Mouse (Mus musculus): ENCODE data around the gene Tubb5. TPM values are rescaled to one million over a fixed set of nuclear protein-coding genes. Genes with fewer than 3 reads are reported as not detected.

The Tubb5 gene
- total RNA-seq (2021), result 100 to 1,000 TPM; 615 to 684 TPM
- long read RNA-seq, experiment 1, transcript Tubb5-201 (4 exons, 2,649 nt), result major isoform, 831 of 880 reads
- long read RNA-seq, experiment 1, transcript Tubb5-204 (3 exons, 979 nt), result minor isoform, 8 of 880 reads
- long read RNA-seq, experiment 1, partial matches to known transcripts, result 2 of 880 reads
- long read RNA-seq, experiment 1, other reads (novel, unspliced or antisense), result 38 of 880 reads
- long read RNA-seq, experiment 2, transcript Tubb5-201 (4 exons, 2,649 nt), result major isoform, 1,005 of 1,091 reads
- long read RNA-seq, experiment 2, transcript Tubb5-204 (3 exons, 979 nt), result minor isoform, 13 of 1,091 reads
- long read RNA-seq, experiment 2, partial matches to known transcripts, result 71 of 1,091 reads
- long read RNA-seq, experiment 2, other reads (novel, unspliced or antisense), result 2 of 1,091 reads

DNA sequence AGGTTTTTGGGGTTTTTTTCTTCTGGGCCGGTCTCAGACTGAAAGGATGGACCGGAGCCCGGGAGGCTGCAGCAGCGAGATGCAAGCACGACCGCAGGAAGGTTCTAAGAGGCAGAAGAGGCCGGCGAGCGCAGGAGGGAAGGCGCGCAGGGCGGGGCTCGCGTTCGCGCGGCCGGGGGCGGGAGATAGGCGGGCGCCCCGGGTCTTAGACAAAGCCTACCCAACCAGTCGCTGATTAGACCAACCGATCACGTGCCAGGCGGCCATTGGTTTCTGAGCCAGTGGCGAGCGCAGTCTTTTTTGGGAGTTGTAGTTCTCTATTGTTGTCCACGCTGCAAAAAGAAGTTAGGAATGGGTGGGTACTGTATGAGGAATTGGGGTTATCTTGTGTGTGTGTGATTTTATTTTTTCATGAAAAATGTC is at the start of gene Tubb5:
Gene Tubb5, minus strand, starts transcription at position 185 of the 423 bp plus-strand sequence.
- peak; percentile 93 to 98 for DNase-seq (ENCODE audit: low spot score in 2 of 2)

DNA sequence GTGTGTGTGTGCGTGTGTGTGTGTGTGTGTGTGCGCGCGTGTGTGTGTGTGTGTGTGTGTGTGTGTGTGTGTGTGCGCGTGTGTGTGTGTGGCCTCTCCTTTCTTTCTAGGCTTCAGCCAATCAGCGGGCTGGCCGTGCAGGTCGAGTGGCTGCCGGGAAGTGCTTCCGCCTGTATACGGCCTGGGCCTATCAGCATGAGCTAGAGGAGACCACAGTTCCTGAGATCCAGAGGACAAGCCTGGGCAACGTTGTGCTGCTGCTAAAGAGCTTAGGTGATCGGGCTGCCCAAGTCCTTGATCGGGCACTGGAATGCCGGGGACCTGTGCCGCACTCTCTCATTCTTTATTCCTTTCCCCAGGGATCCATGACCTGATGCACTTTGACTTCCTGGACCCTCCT is 49.6 kb upstream of the Tubb5 start:
- DNase-seq (ENCODE audit: low spot score in 2 of 2), result no peak

DNA sequence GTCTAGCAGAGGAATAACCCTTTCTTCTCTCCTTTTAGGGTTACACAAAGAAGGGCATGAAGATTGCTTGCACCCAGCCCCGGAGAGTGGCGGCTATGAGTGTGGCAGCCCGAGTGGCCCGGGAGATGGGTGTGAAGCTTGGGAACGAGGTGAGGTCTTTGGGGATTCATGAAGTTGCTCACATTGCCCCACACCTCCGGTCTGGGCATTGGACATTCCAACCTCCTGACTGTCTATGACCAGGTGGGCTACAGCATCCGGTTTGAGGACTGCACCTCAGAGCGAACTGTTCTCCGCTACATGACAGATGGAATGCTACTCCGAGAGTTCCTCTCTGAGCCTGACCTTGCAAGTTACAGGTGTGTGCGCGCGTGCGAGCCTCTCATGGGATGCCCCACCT is 45.7 kb upstream of the Tubb5 start:
- DNase-seq (ENCODE audit: low spot score in 2 of 2), result no peak

DNA sequence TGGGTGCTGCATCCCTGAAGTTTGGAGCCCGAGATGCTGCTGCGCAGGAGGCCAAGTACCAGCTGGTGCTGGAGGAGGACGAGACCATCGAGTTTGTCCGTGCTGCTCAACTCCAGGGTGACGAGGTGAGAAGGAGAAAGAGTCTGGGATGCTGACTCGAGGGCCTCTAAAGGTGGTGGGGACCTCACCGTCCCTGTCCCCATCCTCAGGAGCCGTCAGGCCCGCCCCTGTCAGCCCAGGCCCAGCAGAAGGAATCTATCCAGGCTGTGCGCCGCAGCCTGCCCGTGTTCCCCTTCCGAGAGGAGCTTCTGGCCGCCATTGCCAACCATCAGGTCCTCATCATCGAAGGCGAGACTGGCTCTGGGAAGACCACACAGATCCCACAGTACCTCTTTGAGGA is 44.8 kb upstream of the Tubb5 start:
- no peak for DNase-seq (ENCODE audit: low spot score in 2 of 2)

DNA sequence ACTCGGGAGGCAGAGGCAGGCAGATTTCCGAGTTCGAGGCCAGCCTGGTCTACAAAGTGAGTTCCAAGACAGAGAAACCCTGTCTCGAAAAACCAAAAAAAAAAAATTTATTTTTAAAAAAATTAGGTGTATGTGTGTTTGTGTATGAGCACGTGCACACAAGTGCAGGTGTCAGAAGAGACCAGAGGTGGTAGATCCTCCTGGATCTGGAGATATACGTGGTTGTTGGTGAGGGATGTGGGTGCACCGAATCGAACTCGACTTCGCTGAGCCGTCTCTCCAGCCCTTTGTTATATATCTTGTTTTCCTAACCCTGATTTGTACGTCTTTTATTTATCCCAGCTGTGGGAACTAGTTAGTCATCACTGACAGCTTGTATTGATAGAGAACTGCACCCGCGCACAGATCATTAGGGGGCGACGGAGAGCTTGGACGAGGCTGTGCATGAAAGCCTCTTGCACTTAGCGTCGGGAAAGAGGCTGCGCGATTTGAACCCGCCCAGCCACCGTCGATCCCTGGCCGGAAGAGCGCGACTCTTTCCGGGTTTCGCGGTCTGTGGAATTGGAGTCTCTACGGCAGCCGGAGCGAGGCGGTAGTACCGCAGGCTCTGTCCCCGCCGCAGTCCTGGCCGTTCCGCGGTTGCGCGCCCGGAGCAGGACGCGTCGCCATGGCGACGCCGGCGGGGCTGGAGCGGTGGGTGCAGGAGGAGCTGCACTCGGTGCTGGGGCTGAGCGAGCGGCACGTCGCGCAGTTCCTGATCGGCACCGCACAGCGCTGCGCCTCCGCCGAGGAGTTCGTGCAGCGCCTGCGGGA is 41.3 kb upstream of the Tubb5 start, which contains the start of gene Dhx16:
Gene Dhx16, plus strand, starts transcription at position 575 of the 813 bp plus-strand sequence.
- DNase-seq (ENCODE audit: low spot score in 2 of 2), result peak; percentile 90 to 96

DNA sequence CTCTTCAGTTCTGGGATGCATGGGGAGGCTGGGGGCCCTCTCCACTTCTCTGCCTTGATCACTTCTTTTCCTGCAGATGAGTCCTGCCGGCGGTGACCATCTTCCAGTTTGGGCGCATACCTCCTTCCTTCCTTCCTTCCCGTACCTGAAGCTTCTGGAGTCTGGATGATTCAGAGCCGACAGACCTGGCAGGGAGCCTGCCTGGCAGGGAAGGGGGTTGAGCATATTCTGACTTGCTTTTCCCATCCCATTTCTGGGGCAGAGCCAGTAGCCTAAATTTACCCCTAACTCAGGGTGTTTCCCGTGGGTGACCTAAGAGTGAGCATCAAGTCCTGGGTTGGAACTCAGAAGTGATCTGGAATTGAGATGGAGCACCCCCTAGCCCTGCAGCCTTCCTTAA is 36.6 kb upstream of the Tubb5 start:
- DNase-seq (ENCODE audit: low spot score in 2 of 2), result no peak

DNA sequence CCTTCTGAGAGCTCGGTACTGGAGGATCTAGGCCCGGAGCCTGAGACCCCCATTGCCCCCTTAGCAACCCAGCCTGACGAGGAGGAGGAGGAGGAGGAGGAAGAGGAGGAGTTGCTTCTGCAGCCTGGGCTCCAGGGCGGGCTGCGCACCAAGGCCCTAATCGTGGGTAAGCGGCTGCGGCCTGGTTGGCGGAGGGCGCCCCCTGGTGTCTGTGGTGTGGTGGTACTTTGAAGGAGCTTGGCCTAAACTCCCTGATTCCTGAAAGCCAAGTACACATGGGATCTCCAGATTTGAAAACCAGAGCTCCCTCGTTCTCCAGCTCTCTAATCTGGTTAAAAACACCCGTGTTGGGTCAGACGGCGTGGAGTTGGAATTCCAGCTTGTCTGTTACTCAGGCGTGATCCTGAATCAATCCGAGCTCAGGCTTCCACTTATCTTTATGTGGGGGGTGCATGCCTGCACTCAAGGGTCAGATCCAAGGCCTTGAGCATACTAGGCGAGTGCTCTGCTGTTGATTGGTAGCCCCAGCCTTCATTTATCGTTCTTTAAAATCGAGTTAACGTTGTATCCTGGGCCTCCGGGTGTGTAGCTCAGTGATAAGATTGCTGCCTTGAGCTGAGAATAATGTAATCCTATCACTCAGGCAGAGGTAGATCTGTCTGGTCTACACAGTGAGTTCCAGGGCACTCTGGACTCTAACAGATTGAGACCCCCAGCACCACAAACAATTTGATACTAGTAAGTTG is 35.8 kb upstream of the Tubb5 start:
- DNase-seq (ENCODE audit: low spot score in 2 of 2), result peak; percentile 84 to 86

DNA sequence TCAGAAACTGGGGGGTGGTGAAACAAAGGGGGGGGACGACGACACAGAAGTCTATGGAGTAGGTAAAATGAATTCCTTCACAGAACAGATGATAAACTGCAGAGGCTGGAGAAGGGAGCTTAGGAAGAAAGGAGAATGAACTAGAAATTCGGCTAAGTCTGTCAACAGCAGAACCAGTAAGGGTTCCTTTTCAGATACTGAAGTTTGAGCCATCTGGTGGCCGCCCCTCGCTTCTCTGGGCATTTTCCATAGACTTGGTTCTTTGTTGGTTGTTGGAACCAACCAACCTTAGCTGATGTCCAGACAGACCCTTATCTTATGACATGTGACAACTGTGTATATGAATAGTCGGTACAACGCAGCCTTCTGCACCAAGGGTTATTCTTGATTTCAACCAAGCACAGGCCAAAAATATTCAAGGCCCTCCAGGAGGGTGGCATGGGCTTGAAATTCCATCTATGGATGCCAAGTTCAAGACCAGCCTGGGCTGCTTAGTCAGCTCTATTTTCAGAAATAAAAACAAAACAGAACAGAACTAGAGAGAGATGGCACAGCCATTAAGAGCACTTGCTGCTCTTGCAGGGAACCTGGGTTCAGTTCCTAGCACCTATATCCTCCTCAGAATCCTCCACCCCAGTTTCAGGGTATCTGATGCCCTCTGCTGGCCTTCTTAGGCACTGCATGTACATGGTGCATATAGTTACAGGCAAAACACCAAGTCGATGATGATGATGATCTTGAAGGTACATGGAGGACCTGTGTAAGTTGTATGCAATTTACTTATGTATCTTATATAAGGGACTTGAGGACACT is 33.0 kb upstream of the Tubb5 start:
- DNase-seq (ENCODE audit: low spot score in 2 of 2), result no peak

DNA sequence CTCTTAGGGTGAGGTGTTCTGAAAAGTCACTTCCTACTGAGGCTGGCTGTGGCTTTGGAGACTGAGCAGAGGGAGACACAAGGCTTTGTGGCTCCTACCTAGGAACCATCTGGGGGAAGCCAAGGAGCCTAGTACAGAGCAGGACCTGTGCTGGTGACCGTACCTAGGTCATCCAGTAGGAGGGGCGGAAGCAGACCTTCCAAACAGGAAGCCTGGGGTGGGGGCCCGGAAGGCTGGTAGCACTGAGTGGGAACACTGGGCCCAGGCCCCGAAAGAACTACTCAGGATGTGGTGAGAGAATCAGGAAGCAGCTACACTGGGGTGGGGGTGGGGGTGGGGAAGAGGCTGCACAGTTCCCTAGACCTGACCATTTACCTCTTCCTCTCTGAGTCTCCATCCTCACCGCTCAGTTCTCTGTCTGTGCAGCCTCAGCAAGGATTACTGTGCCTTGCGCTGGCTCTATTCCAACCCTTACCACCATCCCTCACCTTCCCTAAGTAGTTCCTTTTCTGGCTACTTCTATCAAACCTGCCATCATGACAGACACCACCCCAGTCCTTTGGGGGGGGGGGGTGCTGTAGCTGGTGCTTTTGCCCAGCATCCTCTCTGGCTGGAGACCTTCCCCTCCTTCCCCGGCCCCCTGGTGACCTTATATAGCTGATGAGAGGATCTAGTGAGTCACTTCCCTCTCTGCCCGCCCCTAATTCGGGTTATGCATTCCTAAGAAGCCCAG is 32.2 kb upstream of the Tubb5 start:
- peak in 1 of 2 experiments; percentile 52 for DNase-seq (ENCODE audit: low spot score in 2 of 2)

DNA sequence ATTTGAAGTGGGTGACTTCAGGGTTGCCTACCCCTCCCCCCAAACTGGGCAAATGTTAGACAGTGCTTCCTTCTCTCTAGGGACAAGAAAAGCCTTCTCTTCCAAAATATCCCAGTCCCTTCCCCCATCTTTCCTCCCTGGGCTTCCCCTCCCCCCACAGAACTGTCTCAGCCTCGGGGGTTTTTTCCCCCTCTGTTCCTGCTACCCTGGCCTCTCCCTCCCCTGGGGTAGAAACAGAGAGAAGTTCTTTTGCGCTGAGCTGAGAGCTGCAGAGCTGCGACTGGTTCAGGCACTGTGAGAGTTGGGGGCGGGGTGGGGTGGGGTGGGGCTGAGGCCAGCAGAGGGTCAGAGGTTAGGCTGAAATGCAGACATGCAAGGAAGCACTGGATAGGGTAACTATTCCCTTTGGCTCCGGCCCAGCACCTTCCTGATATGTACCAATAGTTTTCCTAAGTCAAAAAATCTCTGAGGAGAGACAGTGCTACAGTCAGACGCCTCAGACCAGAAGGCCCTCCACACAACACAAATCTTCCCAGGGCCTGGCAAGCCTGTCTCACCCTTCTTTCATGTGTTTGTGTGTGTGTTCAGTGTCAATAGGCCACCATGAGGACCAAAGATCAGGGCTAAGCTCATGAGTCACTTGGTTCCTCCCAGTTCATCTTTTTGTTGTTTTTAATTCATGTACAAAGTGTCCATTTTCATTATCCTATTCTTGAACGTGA is 31.4 kb upstream of the Tubb5 start:
- peak in 1 of 2 experiments; percentile 39 for DNase-seq (ENCODE audit: low spot score in 2 of 2)

DNA sequence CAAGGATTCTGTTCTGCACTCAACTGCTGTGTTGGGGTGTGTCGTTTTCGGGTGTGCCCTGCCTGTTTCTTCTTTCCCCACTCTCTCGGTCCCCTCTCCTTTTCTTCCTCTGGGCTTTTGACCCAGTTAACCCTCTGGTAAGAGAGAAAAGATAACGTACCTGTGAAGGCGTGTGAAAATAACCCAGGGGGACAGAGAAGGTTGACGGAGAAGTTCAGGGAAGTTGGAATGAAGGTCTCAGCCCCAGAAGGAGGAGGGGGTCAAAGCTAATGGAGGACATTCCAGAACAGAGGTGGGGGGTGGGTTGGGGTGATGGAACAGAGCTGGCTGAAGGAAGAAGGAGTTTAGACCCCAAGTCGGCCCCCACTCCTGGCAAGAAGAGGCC is 30.8 kb upstream of the Tubb5 start:
- no peak for DNase-seq (ENCODE audit: low spot score in 2 of 2)

DNA sequence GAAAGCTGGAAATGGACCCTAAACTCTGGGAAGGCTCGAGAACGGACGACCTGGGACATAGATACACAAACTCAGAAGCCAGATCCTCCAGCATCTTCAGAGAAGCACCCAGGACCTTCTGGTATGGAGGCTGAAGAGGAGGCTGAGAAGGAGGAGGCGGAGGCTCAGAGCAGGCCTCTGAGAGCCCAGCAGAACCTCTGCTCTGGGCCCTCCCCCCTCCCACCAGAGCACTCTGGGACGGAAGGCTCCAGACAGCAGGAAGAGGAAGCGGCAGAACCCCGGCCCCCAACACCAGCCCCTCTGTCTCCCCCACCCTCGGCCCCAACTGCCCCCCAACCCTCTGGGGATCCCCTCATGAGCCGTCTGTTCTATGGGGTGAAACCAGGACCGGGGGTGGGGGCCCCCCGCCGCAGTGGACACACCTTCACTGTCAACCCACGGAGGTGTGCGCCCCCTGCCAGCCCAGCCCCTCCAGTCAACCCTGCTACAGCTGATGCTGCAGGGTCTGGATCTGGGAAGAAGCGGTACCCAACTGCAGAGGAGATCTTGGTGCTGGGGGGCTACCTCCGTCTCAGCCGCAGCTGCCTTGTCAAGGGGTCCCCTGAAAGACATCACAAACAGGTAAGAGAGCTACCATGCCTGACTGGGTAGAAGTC is 30.2 kb upstream of the Tubb5 start:
- DNase-seq (ENCODE audit: low spot score in 2 of 2), result no peak

DNA sequence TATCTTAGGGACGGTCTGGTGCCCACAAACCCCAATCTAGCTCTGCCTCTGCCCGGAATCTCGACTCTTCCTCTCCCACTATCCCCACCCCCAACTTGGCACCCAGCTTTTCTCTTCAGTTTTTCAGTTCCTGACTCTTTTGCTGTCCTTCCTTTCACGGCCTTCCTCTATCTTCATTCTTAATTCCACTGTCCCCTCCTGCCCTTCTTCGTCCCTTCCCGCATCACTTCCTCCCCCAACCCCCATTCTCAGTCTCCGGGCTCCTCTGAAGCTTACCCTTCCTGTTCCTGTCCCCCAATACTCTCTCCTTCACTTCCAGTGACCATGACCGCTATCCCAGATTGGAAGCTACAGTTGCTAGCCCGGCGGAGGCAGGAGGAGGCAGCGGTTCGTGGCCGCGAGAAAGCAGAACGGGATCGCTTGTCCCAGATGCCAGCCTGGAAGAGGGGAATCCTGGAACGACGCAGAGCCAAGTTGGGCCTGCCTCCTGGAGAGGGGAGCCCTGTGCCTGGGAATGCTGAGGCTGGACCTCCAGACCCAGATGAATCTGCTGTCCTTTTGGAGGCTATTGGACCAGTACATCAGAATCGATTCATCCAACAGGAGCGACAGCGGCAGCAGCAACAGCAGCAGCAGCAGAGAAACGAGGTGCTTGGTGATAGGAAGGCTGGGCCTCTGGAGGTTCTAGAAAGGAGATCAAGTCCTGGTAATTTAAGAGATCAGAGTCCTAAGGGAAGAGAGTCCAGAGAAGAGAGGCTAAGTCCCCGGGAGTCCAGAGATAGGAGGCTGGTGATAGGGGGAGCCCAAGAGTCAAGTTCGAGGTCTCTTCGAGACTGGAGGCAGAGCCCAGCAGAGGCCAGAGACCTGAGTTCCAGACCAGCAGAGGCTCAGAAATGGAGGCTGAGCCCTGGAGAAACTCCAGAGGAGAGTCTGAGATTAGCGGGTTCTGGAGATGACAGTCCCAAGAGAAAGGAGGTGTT is 29.1 kb upstream of the Tubb5 start:
- DNase-seq (ENCODE audit: low spot score in 2 of 2), result no peak

DNA sequence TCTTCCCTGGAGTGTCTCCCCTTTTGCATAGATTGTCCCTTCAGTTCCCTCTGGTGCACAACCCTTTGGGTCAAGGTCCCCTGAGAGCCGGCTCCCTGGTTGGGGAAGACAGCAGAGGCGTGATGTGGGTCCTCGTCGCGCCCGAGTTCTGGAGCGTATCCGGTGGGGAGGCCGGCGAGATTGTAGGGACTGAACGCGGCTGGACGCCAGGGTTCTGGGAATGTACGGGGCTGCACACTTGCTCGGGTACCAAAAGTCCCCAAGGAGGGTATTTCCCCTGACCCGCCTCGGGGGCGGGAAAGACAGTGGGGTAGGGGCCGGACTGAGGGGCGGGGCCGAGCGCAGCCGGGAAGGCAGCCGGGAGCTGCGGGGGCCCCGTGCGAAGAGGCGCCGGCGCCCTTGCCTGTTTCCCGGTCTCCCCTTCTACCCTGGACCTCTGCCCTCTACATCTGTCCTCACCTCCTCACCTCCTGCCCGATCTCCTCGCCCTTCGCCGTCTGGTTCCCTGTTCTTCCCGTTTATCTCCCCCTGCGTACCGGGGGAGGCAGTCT is 28.2 kb upstream of the Tubb5 start:
- DNase-seq (ENCODE audit: low spot score in 2 of 2), result peak in 1 of 2 experiments; percentile 39

DNA sequence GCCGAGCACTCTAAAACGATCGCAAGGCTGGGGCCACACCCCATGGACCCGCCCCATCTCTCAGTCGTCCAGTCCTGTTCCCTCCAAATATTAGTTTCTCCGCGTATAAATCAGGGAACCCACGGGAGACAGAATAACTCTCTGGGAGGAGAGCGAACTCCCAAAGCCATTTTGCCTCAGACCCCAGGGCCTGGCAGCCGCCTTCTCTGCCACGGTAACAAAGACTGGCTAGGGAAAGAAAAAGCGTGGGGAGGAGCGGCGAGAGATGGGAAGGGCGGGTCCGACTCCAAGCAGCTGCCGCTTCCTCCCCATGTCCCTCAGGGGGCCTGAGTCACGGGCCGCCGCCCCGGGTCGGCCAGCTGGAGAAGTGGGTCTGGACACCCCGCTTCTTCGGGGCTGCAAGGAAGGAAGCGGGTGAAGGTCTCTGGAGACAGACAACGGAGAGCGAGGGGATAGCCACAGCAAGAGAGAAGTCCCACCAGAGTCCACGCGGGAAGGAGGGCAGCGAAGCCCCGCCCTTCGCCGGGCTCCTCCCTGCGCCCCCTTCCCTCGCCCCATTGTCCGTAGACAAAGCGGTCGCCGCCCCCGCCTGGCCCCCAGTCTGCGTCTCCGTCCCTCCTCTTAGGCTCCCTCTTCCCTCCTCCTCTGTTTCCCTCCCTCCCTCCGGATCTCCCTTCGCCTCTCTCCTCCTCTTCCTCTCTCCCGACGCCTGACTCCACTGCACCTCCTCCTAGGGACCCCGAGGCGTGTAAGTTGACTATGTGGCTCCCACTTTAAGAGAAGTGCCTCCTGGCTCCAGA is 27.6 kb upstream of the Tubb5 start, which contains the start of gene Ppp1r18:
Gene Ppp1r18, plus strand, starts transcription at position 113 of the 800 bp plus-strand sequence.
- peak in 1 of 2 experiments; percentile 41 for DNase-seq (ENCODE audit: low spot score in 2 of 2)

DNA sequence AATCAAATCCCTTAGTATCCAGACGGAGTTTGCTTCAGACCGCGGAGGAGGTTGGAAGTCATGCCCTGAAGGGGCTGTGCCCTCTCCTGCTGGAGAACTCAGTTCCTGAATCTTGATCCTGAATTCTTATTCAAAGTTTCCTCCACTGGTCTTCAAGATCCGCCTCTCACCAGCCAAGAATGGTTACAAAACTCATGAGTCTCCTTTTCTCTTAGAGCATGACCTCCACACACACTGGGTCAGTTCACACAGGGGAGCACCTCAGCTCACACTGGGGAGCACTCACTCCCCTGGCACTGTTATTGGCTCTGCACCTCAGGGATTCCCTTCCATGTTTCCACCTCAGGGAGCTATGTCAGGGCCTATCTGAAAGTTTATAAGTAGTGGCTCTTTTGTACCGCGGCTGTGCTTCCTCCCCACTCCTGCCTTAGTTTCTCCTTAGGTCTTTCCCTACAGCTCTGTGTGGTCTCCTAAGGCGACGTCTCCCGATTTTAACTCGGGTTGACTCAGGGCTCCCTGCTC is 26.8 kb upstream of the Tubb5 start:
- no peak for DNase-seq (ENCODE audit: low spot score in 2 of 2)
